Mouse (Mus musculus) urinary bladder, postnatal 36 days (tissue): ENCODE measurements around the gene Siva1.

Experiments
- DNase-seq, 2 experiments: peaks; one replicate each; pipeline ENCODE4 v3.0.0; 2022; ENCODE audit warnings: low spot score in 2 of 2, mixed read lengths in 1 of 2

Gene Siva1

DNA sequence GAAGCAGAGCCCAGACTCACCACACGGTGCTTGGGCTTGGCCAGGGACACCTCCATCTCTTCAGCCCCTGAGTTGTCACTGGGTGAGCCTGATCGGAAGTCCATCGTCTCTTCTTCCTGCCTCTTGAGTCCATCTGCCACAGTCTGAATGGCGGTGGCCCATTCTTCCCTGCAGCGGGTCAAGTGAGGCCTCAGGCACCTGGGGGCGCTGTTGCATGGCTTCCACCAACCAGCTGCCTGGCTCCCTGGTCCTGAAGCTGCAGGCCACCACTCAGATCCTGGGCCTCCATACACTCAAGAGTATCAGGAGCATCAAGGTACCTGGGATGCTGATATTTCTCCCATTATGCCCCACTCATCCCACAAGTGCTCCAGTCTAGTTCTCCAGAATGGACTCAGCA, 14.6 kb downstream of the Siva1 start:
- DNase-seq, result peak; percentile 46 to 67

- DNase-seq, result no peak
Measured at GRCm38 (mm10) chr12:112660576-112661326, 16.3 kb downstream of the Siva1 start.

DNA sequence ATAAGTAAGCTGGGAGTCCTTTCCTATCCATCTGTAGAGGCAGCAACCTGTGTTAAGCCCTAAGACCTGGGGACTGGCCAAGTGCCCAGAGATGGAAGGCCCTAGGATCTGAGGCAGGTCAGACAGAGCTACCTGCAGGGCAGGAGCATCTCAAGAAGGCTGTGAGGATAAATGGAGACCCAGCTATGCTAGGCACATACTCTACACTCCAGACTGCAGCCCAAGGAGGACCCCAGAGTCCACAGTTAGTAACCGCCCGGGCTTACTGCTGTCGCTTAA, 16.8 kb downstream of the Siva1 start:
- DNase-seq, result no peak

GRCm38 (mm10) chr12:112661851-112662250, 17.4 kb downstream of the Siva1 start:
- DNase-seq, result no peak

DNA sequence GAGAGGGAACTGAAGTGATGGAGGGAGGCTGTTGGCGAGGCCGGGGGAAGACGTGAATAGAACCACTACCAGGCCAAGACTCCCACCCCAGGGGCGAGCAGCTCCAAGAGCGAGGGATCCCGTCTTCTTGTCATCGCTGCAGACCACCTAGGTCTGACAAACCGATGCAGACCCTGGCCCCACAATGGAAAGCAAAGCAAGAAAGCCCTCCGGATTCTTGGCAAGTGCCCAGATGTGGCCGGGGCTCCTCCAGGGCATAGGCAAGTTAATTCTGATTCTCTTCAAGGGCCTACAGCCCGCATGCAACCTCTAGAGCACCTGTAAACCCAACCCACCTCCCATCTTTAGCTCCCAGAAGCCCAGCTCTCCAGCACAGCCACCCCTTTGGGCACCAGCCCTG, 18.8 kb downstream of the Siva1 start:
- DNase-seq, result no peak

- DNase-seq, result no peak
Measured at GRCm38 (mm10) chr12:112663716-112664115, 19.2 kb downstream of the Siva1 start.

DNA sequence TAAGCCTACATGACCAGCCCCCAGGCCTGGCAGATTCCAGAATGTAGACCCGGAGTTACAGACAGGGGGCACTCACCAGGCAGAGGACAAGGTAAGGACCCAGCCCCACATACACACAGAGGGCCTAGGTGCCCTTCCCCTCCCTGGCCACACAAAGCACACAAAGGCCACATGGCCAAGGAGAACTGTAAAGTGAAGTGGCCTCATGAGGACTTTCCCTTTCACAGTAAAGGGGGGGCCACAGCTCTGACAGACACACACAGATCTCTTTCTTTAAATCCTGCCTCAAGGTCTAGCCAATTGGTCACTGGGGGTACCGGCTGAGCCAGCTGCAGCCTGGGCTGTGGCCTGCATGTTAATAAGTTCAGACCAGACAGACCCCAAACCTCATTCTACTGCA, 19.6 kb downstream of the Siva1 start:
- no peak for DNase-seq

- no peak for DNase-seq
Measured at GRCm38 (mm10) chr12:112664656-112665055, 20.2 kb downstream of the Siva1 start.

GRCm38 (mm10) chr12:112665445-112665844, 21.0 kb downstream of the Siva1 start:
- DNase-seq, result peak; percentile 28 to 63

- no peak for DNase-seq
Measured at GRCm38 (mm10) chr12:112665881-112666544, 21.5 kb downstream of the Siva1 start.

DNA sequence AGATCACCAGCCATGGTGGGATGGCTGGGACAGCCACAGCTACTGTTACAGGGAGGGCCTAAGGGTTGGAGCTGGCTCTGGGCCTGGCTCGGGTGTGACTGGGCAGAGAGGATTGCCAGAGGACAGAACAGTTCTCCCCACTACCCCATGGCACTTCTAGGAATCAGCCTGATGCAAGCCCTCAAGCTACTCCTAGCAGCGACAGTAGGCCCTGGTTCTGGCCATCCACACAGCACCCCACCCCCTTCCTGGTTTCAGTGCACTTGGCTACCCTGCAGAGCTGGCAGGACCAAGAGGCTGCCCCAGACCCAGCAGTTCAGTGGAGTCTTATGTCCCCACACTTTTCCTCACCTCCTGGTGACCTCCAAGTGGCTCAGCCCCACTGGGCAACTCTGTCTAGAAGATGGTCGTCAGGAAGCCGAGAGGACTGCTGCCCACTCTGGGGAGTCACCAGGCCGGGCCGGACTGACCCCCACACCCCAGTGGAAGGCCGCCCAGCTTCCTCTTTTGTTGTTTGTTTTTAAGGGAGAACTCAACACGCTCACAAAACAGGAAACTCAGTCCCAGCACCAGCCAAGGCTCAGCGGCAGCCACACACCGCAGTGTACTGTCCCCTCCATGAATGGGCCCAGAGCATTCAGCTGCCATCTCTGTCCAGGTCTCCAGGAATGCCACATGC, 23.3 kb downstream of the Siva1 start:
- DNase-seq, result peak in 1 of 2 experiments; percentile 54

DNA sequence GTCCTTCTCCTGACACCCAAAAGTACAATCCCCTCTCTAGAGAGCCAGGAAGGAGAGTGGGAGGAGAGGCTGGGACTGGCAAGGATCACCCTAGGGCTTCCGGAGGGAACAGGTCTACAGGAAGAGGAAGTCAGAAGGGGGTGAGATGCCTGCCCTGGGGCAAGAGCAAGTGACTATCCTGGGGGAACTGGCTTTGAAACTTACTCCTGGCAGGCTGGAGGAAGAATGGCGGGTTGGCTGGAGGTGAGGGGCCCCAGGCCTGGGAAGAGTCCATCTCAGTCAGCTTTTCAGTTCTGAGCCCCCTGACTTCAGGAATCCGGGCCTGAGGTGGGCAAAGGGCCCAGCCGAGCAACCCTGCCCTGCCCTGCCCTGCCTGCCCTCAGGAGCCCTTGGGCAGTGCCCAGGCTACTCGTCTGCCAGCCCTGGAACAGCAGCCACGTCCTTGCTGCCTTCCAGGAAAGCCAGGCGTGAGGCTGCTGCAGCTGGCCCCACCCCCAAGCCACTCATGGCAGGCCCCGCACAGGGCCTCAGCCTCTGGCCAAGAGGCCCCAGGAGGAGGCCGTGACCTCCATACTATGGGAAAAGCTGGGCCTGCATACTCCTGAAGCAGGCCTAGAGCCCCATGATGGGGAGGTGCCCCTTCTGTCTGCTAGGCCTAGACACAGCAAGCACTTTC, 26.4 kb downstream of the Siva1 start:
- DNase-seq, result peak in 1 of 2 experiments; percentile 62

GRCm38 (mm10) chr12:112671891-112672290, 27.4 kb downstream of the Siva1 start:
- DNase-seq, result no peak

DNA sequence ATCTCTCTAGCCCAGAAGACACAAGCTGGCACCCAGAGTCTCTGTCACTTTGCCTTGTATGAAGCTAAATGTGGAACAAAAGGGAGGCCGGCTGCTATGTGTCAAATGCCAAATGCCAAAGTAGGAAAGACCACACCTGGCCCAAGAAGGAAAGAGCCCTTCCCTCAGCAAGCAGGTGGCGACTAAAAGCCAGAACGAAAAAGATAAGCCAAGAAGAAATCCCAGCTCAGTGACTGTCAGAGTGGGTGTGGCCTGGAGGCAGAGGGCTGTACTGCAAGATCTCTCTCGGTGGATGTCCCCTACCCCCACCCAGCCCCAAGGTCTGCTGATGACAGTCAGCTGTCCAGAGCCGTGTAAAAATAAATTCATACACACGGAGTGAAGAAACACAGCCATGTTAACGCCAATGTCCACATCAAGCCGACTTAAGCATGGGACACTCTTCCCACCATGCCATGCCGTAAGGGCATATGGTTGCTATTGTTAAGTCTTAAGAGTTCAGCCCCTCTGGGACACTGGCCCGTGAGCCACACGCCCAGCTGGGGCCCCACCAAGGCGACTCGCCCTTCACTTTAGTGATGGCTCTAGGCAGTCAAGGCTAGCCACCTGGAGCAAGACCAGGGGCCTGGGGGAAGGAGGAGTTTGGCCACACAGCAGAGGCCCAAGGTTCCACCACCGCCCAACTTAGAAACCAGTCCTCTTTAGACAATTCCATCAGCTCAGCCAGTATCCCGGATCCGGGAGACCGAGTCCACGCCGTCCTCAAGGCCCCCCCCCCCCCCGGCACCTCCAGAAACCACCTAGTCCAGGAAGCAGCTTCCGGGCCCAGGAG, 28.5 kb downstream of the Siva1 start:
- DNase-seq, result peak in 1 of 2 experiments; percentile 39

GRCm38 (mm10) chr12:112673576-112674091, 29.2 kb downstream of the Siva1 start:
- peak in 1 of 2 experiments; percentile 26 for DNase-seq

GRCm38 (mm10) chr12:112674132-112675011, 29.9 kb downstream of the Siva1 start, which contains the start of gene Akt1:
Akt1 (minus strand) TSS chr12:112674884.
- peak; percentile 59 to 65 for DNase-seq

GRCm38 (mm10) chr12:112675245-112676035, 31.0 kb downstream of the Siva1 start:
- DNase-seq, result peak; percentile 76 to 80

DNA sequence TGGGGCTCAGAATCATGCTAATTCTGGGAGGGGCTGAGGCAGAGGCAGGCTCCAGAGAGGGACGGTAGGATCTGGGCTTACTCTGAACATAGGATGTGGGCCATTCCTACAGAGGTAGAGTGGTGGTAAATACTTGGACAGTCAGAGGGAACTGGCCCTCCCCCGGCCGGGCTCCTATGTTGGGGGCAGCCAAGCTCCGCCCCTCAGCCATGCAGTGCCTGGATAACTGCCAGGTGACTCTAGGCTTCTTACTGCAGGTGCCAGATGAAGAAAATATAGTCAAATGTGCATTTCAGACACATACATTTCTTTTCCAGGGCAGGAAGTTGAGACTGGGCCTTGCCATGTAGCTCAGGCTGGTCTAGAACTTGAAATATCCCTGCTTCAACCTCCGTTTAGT, 32.6 kb downstream of the Siva1 start:
- no peak for DNase-seq

DNA sequence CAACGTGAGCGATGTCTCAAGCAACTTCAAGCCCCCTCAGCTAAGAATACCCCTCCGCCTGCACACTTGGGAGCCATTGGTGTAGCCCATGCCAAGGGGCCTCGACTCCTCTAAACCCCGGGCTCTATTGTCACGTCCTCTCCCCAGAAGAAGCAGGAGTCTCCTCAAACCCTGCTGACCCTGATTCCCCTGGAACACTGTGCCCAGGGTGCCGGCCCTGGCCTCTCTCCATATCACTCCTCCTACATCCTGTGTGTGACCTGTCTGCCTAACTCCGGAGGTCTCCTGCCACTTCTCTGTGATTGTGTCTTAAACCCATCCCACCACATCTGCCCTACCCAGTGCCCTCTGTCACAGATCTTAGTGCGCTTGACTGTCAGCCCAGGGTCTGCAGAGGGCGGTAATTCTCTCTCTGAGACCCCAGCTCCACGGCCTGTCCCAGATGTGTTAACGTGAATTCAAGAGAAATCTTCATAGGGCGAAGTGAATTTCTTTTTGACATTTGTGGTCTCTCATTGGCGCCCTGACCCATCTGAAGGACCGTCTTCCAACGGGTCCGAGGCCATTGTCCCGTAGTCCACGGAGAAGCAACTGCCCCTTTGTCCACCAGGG, 33.6 kb downstream of the Siva1 start:
- DNase-seq, result peak in 1 of 2 experiments; percentile 22
